In genomic region chr5:113081439-113081838, GRCm38 (mm10) we compare ENCODE assay signal across 9 mouse cellular contexts. TPM values are rescaled to one million over a fixed set of nuclear protein-coding genes. Genes with fewer than 3 reads are reported as not detected.
A peak's percentile ranks its signal among the peaks of the same experiment; 100 is the strongest.
DNase-seq lines count a peak whose midpoint lies in the region; ATAC-seq and TF ChIP-seq lines count a peak whose summit lies in the region.
"Had no signal": no experiment of that assay in that cellular context is flagged by ENCODE, and none has a peak within 500 bp of the region (broad histone marks: within the 10 kb centered on the region; RNA-seq: fewer than 3 reads in every experiment).

TSS of gene Crybb3 (minus strand) at chr5:113081584.

- no peak within 1 kb of the TSS for H3K9ac ChIP-seq in lung, postnatal 0 days (replicated peaks; ENCODE audit: low read depth)
- 0 out of 2 replicates have a peak within 1 kb of the TSS, but pooled peaks have one; percentile 6 for H3K9ac ChIP-seq in heart, embryonic 12.5 days
- H3K9ac ChIP-seq in stomach, postnatal 0 days (ENCODE audit: low read length), result no peak within 1 kb of the TSS
- no peak within 1 kb of the TSS for H3K9ac ChIP-seq in midbrain, embryonic 13.5 days (replicated peaks)
- H3K9ac ChIP-seq: intestine, embryonic 15.5 days; lung, embryonic 15.5 days had no signal

- no peak for TF ChIP-seq POLR2A in lung, adult 2 months (IDR thresholded peaks at IDR 0.05; ENCODE audit: borderline replicate concordance, extremely low read depth, low read depth, low read length)

- H3K4me1 ChIP-seq in lung, postnatal 0 days (ENCODE audit: insufficient read depth, low read depth, low read length), result no peaks in the 10 kb centered on the region
- H3K4me1 ChIP-seq in lung, adult 2 months (ENCODE audit: control insufficient read depth, insufficient read depth, low read length), result no peaks in the 10 kb centered on the region
- peaks cover 22% of the 10 kb centered on the region for H3K4me1 ChIP-seq in heart, embryonic 12.5 days (replicated peaks)
- H3K4me1 ChIP-seq in stomach, postnatal 0 days (replicated peaks; ENCODE audit: control insufficient read depth, insufficient read depth), result no peaks in the 10 kb centered on the region
- H3K4me1 ChIP-seq in midbrain, embryonic 13.5 days (replicated peaks), result peaks cover 7% of the 10 kb centered on the region; the same call in 1 of the 2 replicates

- WGBS in lung, postnatal 0 days, result 57% methylated on average over 8 of the region's 8 CpGs
- 42% methylated on average over 8 of the region's 8 CpGs for WGBS in lung, adult 2 months
- 67% methylated on average over 8 of the region's 8 CpGs for WGBS in heart, embryonic 12.5 days
- 54% methylated on average over 8 of the region's 8 CpGs for WGBS in stomach, postnatal 0 days
- WGBS in midbrain, embryonic 13.5 days, result 90% methylated on average over 8 of the region's 8 CpGs

- H3K9me3 ChIP-seq in lung, postnatal 0 days (ENCODE audit: low read length), result no peaks in the 10 kb centered on the region
- no peaks in the 10 kb centered on the region for H3K9me3 ChIP-seq in heart, embryonic 12.5 days (replicated peaks)
- H3K9me3 ChIP-seq in stomach, postnatal 0 days (ENCODE audit: control insufficient read depth, low read length), result no peaks in the 10 kb centered on the region
- no peaks in the 10 kb centered on the region for H3K9me3 ChIP-seq in midbrain, embryonic 13.5 days
- H3K9me3 ChIP-seq: intestine, embryonic 15.5 days; lung, embryonic 15.5 days had no signal

- no peak for TF ChIP-seq EP300 in lung, postnatal 0 days (IDR thresholded peaks at IDR 0.05)
- no peak for TF ChIP-seq EP300 in stomach, postnatal 0 days (optimal IDR thresholded peaks at IDR 0.05)

- H3K36me3 ChIP-seq in lung, postnatal 0 days (ENCODE audit: insufficient read depth, low read length), result no peaks in the 10 kb centered on the region
- peaks cover 9% of the 10 kb centered on the region for H3K36me3 ChIP-seq in heart, embryonic 12.5 days
- no peaks in the 10 kb centered on the region for H3K36me3 ChIP-seq in stomach, postnatal 0 days (ENCODE audit: control insufficient read depth, insufficient read depth, low read length)
- no peaks in the 10 kb centered on the region for H3K36me3 ChIP-seq in midbrain, embryonic 13.5 days
- H3K36me3 ChIP-seq: intestine, embryonic 15.5 days; lung, embryonic 15.5 days had no signal

- no peak; the same call in 1 of the 2 replicates for ATAC-seq in lung, postnatal 0 days
- ATAC-seq in heart, embryonic 12.5 days (ENCODE audit: insufficient number of reproducible peaks, low FRiP score), result no peak; the same call in 1 of the 2 replicates
- ATAC-seq in stomach, postnatal 0 days (ENCODE audit: low FRiP score, low TSS enrichment), result 0 out of 2 replicates have a peak, but pooled peaks have one; percentile 15
- ATAC-seq in midbrain, embryonic 13.5 days, result no peak
- ATAC-seq: intestine, embryonic 15.5 days had no signal

- no peak within 1 kb of the TSS for H3K4me2 ChIP-seq in lung, postnatal 0 days (replicated peaks; ENCODE audit: low read depth, low read length)
- peak within 1 kb of the TSS; percentile 53; the same call in 1 of the 2 replicates for H3K4me2 ChIP-seq in heart, embryonic 12.5 days
- H3K4me2 ChIP-seq in stomach, postnatal 0 days (replicated peaks; ENCODE audit: low read depth), result no peak within 1 kb of the TSS
- no peak within 1 kb of the TSS for H3K4me2 ChIP-seq in midbrain, embryonic 13.5 days (replicated peaks)
- H3K4me2 ChIP-seq: intestine, embryonic 15.5 days had no signal

- no peaks in the 10 kb centered on the region for H3K27me3 ChIP-seq in lung, postnatal 0 days (replicated peaks; ENCODE audit: insufficient read depth, low read length)
- peaks cover 15% of the 10 kb centered on the region; the same call in 1 of the 2 replicates for H3K27me3 ChIP-seq in heart, embryonic 12.5 days (replicated peaks)
- H3K27me3 ChIP-seq in stomach, postnatal 0 days (ENCODE audit: control insufficient read depth, insufficient read depth, low read length), result no peaks in the 10 kb centered on the region
- H3K27me3 ChIP-seq in midbrain, embryonic 13.5 days, result no peaks in the 10 kb centered on the region
- H3K27me3 ChIP-seq: intestine, embryonic 15.5 days; lung, embryonic 15.5 days had no signal

- no peak within 1 kb of the TSS for H3K27ac ChIP-seq in lung, postnatal 0 days (ENCODE audit: low read length)
- 0 out of 2 replicates have a peak within 1 kb of the TSS, but pooled peaks have one; percentile 8 for H3K27ac ChIP-seq in heart, embryonic 12.5 days (ENCODE audit: poor library complexity, severe bottlenecking)
- H3K27ac ChIP-seq in stomach, postnatal 0 days (replicated peaks), result no peak within 1 kb of the TSS
- H3K27ac ChIP-seq in midbrain, embryonic 13.5 days, result no peak within 1 kb of the TSS
- H3K27ac ChIP-seq: intestine, embryonic 15.5 days; lung, embryonic 15.5 days had no signal

- DNase-seq in lung, postnatal 0 days (ENCODE audit: low spot score), result peak; percentile 33
- no peak for DNase-seq in lung, adult 2 months
- peak; percentile 77 for DNase-seq in cerebellum, adult 8-10 months
- no peak for DNase-seq in stomach, postnatal 0 days (ENCODE audit: low spot score)
- no peak for DNase-seq in yolk sac, embryonic 10.5 days (ENCODE audit: low spot score)

- H3K4me3 ChIP-seq in lung, postnatal 0 days (ENCODE audit: low read depth, low read length), result no peak within 1 kb of the TSS
- no peak within 1 kb of the TSS for H3K4me3 ChIP-seq in lung, adult 2 months (replicated peaks; ENCODE audit: extremely low read depth, low read depth, low read length)
- H3K4me3 ChIP-seq in heart, embryonic 12.5 days, result no peak within 1 kb of the TSS
- no peak within 1 kb of the TSS for H3K4me3 ChIP-seq in stomach, postnatal 0 days (ENCODE audit: low read depth, low read length)
- H3K4me3 ChIP-seq in midbrain, embryonic 13.5 days (replicated peaks), result no peak within 1 kb of the TSS
- H3K4me3 ChIP-seq: intestine, embryonic 15.5 days; lung, embryonic 15.5 days had no signal

- TF ChIP-seq CTCF in lung, postnatal 0 days (IDR thresholded peaks at IDR 0.05), result no peak
- no peak for TF ChIP-seq CTCF in lung, adult 2 months (IDR thresholded peaks at IDR 0.05; ENCODE audit: insufficient read depth, low read length)
- no peak for TF ChIP-seq CTCF in stomach, postnatal 0 days (IDR thresholded peaks at IDR 0.05; ENCODE audit: low read depth)

RNA-seq across cellular contexts. Expression of gene Crybb3, which starts in this region (rescaled TPM):
- polyA plus RNA-seq in lung, postnatal 0 days (2015; fragmentation: Nextera tagmentation; extraction: Ambion mirVana), result 0.57 and 1.5 TPM in 2 replicates
- polyA plus RNA-seq in lung, adult 2 months (2012; rRNA removed), result 5.2 and 5.7 TPM in 2 replicates
- 1.4 and 1.5 TPM in 2 replicates for polyA plus RNA-seq in heart, embryonic 12.5 days (2016; fragmentation: Nextera tagmentation; extraction: Ambion mirVana)
- 0.52 and 0.64 TPM in 2 replicates for polyA plus RNA-seq in stomach, postnatal 0 days (2015; fragmentation: Nextera tagmentation; extraction: Ambion mirVana)
- 0.27 and 0.42 TPM in 2 replicates for polyA plus RNA-seq in midbrain, embryonic 13.5 days (2015; fragmentation: Nextera tagmentation; extraction: Ambion mirVana)

Comparison
In these comparisons a context has a peak if more than half of its experiments do, and no peak if none do; other contexts are left out.
1. DNase-seq: peak in lung, postnatal 0 days (single experiment) and cerebellum, adult 8-10 months (single experiment); none in lung, adult 2 months (single experiment), stomach, postnatal 0 days (single experiment) and yolk sac, embryonic 10.5 days (single experiment).
2. Peak in ATAC-seq in stomach, postnatal 0 days; RNA of the gene not detected or under 1 TPM.